8 mouse cellular contexts compared by ENCODE assay signal in genomic region chr6:49808076-49808475, GRCm38 (mm10). TPM values are rescaled to one million over a fixed set of nuclear protein-coding genes. Genes with fewer than 3 reads are reported as not detected.
DNase-seq lines count a peak whose midpoint lies in the region; ATAC-seq and TF ChIP-seq lines count a peak whose summit lies in the region.

No protein-coding gene starts in this region.

- ATAC-seq in hindbrain, embryonic 14.5 days (ENCODE audit: low FRiP score) = no peak
- ATAC-seq in midbrain, embryonic 11.5 days (ENCODE audit: low FRiP score) = no peak
- ATAC-seq in inflammation-experienced regulatory T-cells, adult 6 months = no peak

- H3K36me3 ChIP-seq in hindbrain, embryonic 14.5 days (replicated peaks; ENCODE audit: control insufficient read depth, insufficient read depth) = no peaks in the 10 kb centered on the region
- no peaks in the 10 kb centered on the region for H3K36me3 ChIP-seq in midbrain, embryonic 11.5 days (ENCODE audit: control insufficient read depth, insufficient read depth, low read length)

- DNase-seq in cerebellum, adult 2 months = no peak
- no peak for DNase-seq in cerebellum, postnatal 4 days (ENCODE audit: low spot score in 2 of 2)
- DNase-seq in brain, embryonic 14.5 days (ENCODE audit: low read depth) = peak; percentile 59
- DNase-seq in hindbrain, embryonic 14.5 days (ENCODE audit: low spot score) = no peak
- DNase-seq in midbrain, embryonic 11.5 days (ENCODE audit: low spot score, missing footprints) = no peak
- DNase-seq in left cerebral cortex, postnatal 36 days (ENCODE audit: low spot score in 2 of 2) = no peak
- no peak for DNase-seq in frontal cortex, postnatal 25 days (ENCODE audit: low spot score in 2 of 2)

- no peak overlapping the region for H3K27ac ChIP-seq in cerebellum, adult 2 months (ENCODE audit: insufficient read depth, low read length)
- no peak overlapping the region for H3K27ac ChIP-seq in hindbrain, embryonic 14.5 days
- no peak overlapping the region for H3K27ac ChIP-seq in midbrain, embryonic 11.5 days (ENCODE audit: low read depth, low read length)

- H3K9me3 ChIP-seq in hindbrain, embryonic 14.5 days (ENCODE audit: control insufficient read depth, low read length) = no peaks in the 10 kb centered on the region
- no peaks in the 10 kb centered on the region for H3K9me3 ChIP-seq in midbrain, embryonic 11.5 days (ENCODE audit: control insufficient read depth, low read length)

- H3K9ac ChIP-seq in hindbrain, embryonic 14.5 days = no peak overlapping the region
- no peak overlapping the region for H3K9ac ChIP-seq in midbrain, embryonic 11.5 days (ENCODE audit: low read length)

- no peak for TF ChIP-seq CTCF in cerebellum, adult 2 months (IDR thresholded peaks at IDR 0.05; ENCODE audit: borderline replicate concordance, insufficient read depth, low read depth, low read length)
- no peak for TF ChIP-seq CTCF in brain, embryonic 14.5 days (IDR thresholded peaks at IDR 0.05; ENCODE audit: borderline replicate concordance, extremely low read depth, insufficient read depth, insufficient read length)

- H3K4me2 ChIP-seq in hindbrain, embryonic 14.5 days (replicated peaks) = peak overlapping the region; percentile 43
- peak overlapping the region; percentile 40 for H3K4me2 ChIP-seq in midbrain, embryonic 11.5 days

- no peaks in the 10 kb centered on the region for H3K27me3 ChIP-seq in cerebellum, adult 2 months (ENCODE audit: control insufficient read depth, insufficient read depth, low read length)
- peaks cover 3% of the 10 kb centered on the region; the same call in 1 of the 2 replicates for H3K27me3 ChIP-seq in hindbrain, embryonic 14.5 days (ENCODE audit: control insufficient read depth, insufficient read depth, low read length)
- H3K27me3 ChIP-seq in midbrain, embryonic 11.5 days (ENCODE audit: control insufficient read depth, insufficient read depth, low read length) = no peaks in the 10 kb centered on the region

- WGBS in cerebellum, adult 2 months = 35% methylated on average over 13 of the region's 13 CpGs
- 14% methylated on average over 13 of the region's 13 CpGs for WGBS in hindbrain, embryonic 14.5 days
- 19% methylated on average over 13 of the region's 13 CpGs for WGBS in midbrain, embryonic 11.5 days

- H3K4me3 ChIP-seq in cerebellum, adult 2 months (replicated peaks; ENCODE audit: insufficient read depth, low read depth, low read length) = peak overlapping the region; percentile 18
- H3K4me3 ChIP-seq in hindbrain, embryonic 14.5 days (replicated peaks; ENCODE audit: low read length) = peak overlapping the region; percentile 6; the same call in 1 of the 2 replicates
- peak overlapping the region; percentile 19 for H3K4me3 ChIP-seq in midbrain, embryonic 11.5 days (ENCODE audit: low read depth, low read length)

- no peak for TF ChIP-seq POLR2A in cerebellum, adult 2 months (IDR thresholded peaks at IDR 0.05; ENCODE audit: borderline replicate concordance, insufficient read depth, low read length)
- no peak for TF ChIP-seq POLR2A in brain, embryonic 14.5 days (IDR thresholded peaks at IDR 0.05; ENCODE audit: borderline replicate concordance, extremely low read depth, insufficient read depth, insufficient read length, poor library complexity, severe bottlenecking)

- H3K4me1 ChIP-seq in cerebellum, adult 2 months (ENCODE audit: control insufficient read depth, insufficient read depth, low read length) = no peaks in the 10 kb centered on the region
- peaks cover 7% of the 10 kb centered on the region for H3K4me1 ChIP-seq in hindbrain, embryonic 14.5 days (replicated peaks; ENCODE audit: control insufficient read depth, insufficient read depth, low read length)
- H3K4me1 ChIP-seq in midbrain, embryonic 11.5 days (ENCODE audit: control insufficient read depth, insufficient read depth, low read length) = no peaks in the 10 kb centered on the region

- intact Hi-C loops in left cerebral cortex, postnatal 36 days (cut with DNase I) = no loop called here

RNA-seq across cellular contexts. Expression of gene Npy, which starts 14.4 kb away (rescaled TPM):
- 77.6 and 89.4 TPM in 2 replicates for polyA plus RNA-seq in cerebellum, adult 2 months (2012; rRNA removed)
- 87.1 and 88.4 TPM in 2 replicates for polyA plus RNA-seq in brain, embryonic 14.5 days (2012; rRNA removed)
- polyA plus RNA-seq in hindbrain, embryonic 14.5 days (2014; fragmentation: Nextera tagmentation; extraction: Ambion mirVana) = 212 and 306 TPM in 2 replicates
- 2.1 and 3.0 TPM in 2 replicates for polyA plus RNA-seq in midbrain, embryonic 11.5 days (2014; fragmentation: Nextera tagmentation; extraction: Ambion mirVana)
- polyA plus RNA-seq in inflammation-experienced regulatory T-cells, adult 6 months (2017; shearing (Covaris generic)) = not detected
- 100 to 1,000 TPM; 201 to 244 TPM for total RNA-seq in left cerebral cortex, postnatal 36 days (2021)

Comparison
In these comparisons a context has a peak if more than half of its experiments do, and no peak if none do; other contexts are left out.
1. RNA of gene Npy, which starts 14.4 kb away (polyA plus RNA-seq): 212 to 306 TPM in hindbrain, embryonic 14.5 days, 87.1 to 88.4 TPM in brain, embryonic 14.5 days and 77.6 to 89.4 TPM in cerebellum, adult 2 months; 2.1 to 3.0 TPM in midbrain, embryonic 11.5 days and not detected in inflammation-experienced regulatory T-cells, adult 6 months; every median in the first group is over 10 times any median in the second.
2. Peak in every context shown above with its lines, with median percentiles within 50 percentile points of each other: H3K4me3 ChIP-seq.